Mouse (Mus musculus) ES-CJ7 (cell line): ENCODE results near the gene Acap2.

Experiments used
- DNase-seq: peaks from one replicate; pipeline ENCODE4 v3.0.0; 2011; ENCODE audit warnings: low read depth, low spot score

The Acap2 gene

GRCm38 (mm10) chr16:31205726-31206125 is 4.7 kb upstream of the Acap2 start:
- DNase-seq: no peak

- no peak for DNase-seq
Observed at GRCm38 (mm10) chr16:31205187-31205586, 4.1 kb upstream of the Acap2 start.

GRCm38 (mm10) chr16:31204216-31204615 is 3.2 kb upstream of the Acap2 start:
- no peak for DNase-seq

- no peak for DNase-seq
Observed at GRCm38 (mm10) chr16:31201704-31202103, 659 bp upstream of the Acap2 start.

- DNase-seq: peak; percentile 16
Observed at GRCm38 (mm10) chr16:31199926-31200789, 887 bp downstream of the Acap2 start.

- DNase-seq: no peak
Observed at GRCm38 (mm10) chr16:31199591-31199925, 1.5 kb downstream of the Acap2 start.

GRCm38 (mm10) chr16:31196971-31197370 is 4.1 kb downstream of the Acap2 start:
- no peak for DNase-seq

- no peak for DNase-seq
Observed at GRCm38 (mm10) chr16:31192526-31192925, 8.5 kb downstream of the Acap2 start.

- DNase-seq: no peak
Observed at GRCm38 (mm10) chr16:31191818-31192217, 9.2 kb downstream of the Acap2 start.

- DNase-seq: no peak
Observed at GRCm38 (mm10) chr16:31190426-31190825, 10.6 kb downstream of the Acap2 start.

- no peak for DNase-seq
Observed at GRCm38 (mm10) chr16:31189291-31189690, 11.8 kb downstream of the Acap2 start.

GRCm38 (mm10) chr16:31188799-31189198 is 12.2 kb downstream of the Acap2 start:
- no peak for DNase-seq

GRCm38 (mm10) chr16:31188270-31188669 is 12.8 kb downstream of the Acap2 start:
- DNase-seq: no peak

GRCm38 (mm10) chr16:31187192-31187591 is 13.9 kb downstream of the Acap2 start:
- no peak for DNase-seq

- DNase-seq: no peak
Observed at GRCm38 (mm10) chr16:31185757-31186156, 15.3 kb downstream of the Acap2 start.

GRCm38 (mm10) chr16:31184727-31185126 is 16.3 kb downstream of the Acap2 start:
- DNase-seq: no peak

GRCm38 (mm10) chr16:31182576-31182975 is 18.5 kb downstream of the Acap2 start:
- no peak for DNase-seq

GRCm38 (mm10) chr16:31180843-31181242 is 20.2 kb downstream of the Acap2 start:
- DNase-seq: no peak

- no peak for DNase-seq
Observed at GRCm38 (mm10) chr16:31179384-31179783, 21.7 kb downstream of the Acap2 start.

- DNase-seq: no peak
Observed at GRCm38 (mm10) chr16:31174880-31175638, 26.0 kb downstream of the Acap2 start.

- DNase-seq: no peak
Observed at GRCm38 (mm10) chr16:31172229-31172628, 28.8 kb downstream of the Acap2 start.

GRCm38 (mm10) chr16:31171418-31171817 is 29.6 kb downstream of the Acap2 start:
- no peak for DNase-seq

- DNase-seq: peak; percentile 69
Observed at GRCm38 (mm10) chr16:31170297-31170696, 30.7 kb downstream of the Acap2 start.
